Mouse (Mus musculus): ENCODE data around the gene Rnf17. TPM values are rescaled to one million over a fixed set of nuclear protein-coding genes. Genes with fewer than 3 reads are reported as not detected.

The Rnf17 gene
- polyA plus RNA-seq, 1 experiment = not detected

GRCm38 (mm10) chr14:56462729-56463128 lies 60.3 kb downstream of the Rnf17 start:
- TF ChIP-seq POLR2A (IDR thresholded peaks at IDR 0.05; ENCODE audit: insufficient read depth, low read depth, low read length) (no peak), CTCF (IDR thresholded peaks at IDR 0.05; ENCODE audit: insufficient read depth, low read depth, low read length) (no peak)
- Histone ChIP-seq H3K4me1 (ENCODE audit: control insufficient read depth, insufficient read depth, low read length) (no peaks in the 10 kb centered on the region), H3K4me3 (ENCODE audit: insufficient read depth, low read depth, low read length) (no peak overlapping the region), H3K27ac (ENCODE audit: insufficient read depth, low read depth, low read length) (no peak overlapping the region)
- 89% methylated on average over 1 of the region's 1 CpGs for WGBS

DNA sequence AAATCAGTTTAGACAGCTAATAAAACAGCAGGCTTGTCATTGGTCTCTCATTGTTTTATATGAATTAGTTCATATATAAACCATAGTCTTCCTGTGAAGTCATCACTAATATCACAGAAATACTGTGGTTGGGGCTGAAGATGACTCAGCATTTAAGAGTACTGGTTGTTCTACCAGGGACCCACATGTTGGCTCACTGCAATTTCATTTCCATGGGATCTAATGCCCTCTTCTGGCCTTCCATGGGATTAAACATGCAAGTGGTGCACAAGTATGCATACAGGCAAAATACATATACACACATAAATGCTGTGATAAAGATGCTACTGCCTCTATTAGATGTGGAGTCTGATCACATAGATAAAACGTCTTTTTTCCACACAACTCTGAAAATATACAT lies 65.8 kb downstream of the Rnf17 start:
- no peaks in the 10 kb centered on the region for H3K4me1 ChIP-seq (ENCODE audit: control insufficient read depth, insufficient read depth, low read length)
- TF ChIP-seq POLR2A (IDR thresholded peaks at IDR 0.05; ENCODE audit: insufficient read depth, low read depth, low read length) (no peak), CTCF (IDR thresholded peaks at IDR 0.05; ENCODE audit: insufficient read depth, low read depth, low read length) (no peak)
- H3K4me3 ChIP-seq (ENCODE audit: insufficient read depth, low read depth, low read length) = no peak overlapping the region
- H3K27ac ChIP-seq (ENCODE audit: insufficient read depth, low read depth, low read length) = no peak overlapping the region
- WGBS = 45% methylated on average over 1 of the region's 1 CpGs

GRCm38 (mm10) chr14:56489806-56490205 lies 87.4 kb downstream of the Rnf17 start:
- Histone ChIP-seq H3K4me3 (ENCODE audit: insufficient read depth, low read depth, low read length) (no peak overlapping the region), H3K27ac (ENCODE audit: insufficient read depth, low read depth, low read length) (no peak overlapping the region), H3K4me1 (ENCODE audit: control insufficient read depth, insufficient read depth, low read length) (no peaks in the 10 kb centered on the region)
- TF ChIP-seq POLR2A (IDR thresholded peaks at IDR 0.05; ENCODE audit: insufficient read depth, low read depth, low read length) (no peak), CTCF (IDR thresholded peaks at IDR 0.05; ENCODE audit: insufficient read depth, low read depth, low read length) (no peak)

DNA sequence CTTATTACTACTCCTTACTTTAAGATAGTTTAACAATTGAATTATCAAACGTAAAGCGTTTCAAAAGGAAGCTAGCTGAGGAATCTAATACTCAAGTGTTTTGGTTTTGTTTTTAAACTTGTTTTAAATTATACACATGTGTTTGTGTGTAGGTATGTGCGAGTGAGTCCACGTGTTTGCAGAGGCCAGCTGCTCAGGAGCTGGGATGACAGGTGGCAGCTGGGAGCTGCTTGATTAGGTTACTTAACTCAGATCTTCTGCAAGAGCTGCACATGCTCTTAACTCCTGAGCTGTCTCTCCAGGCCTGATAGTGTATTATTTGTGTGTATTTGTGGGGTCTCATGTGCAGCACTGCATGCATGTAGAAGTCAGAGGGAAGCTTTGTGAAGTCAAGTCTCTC lies 100.0 kb downstream of the Rnf17 start:
- H3K4me3 ChIP-seq (ENCODE audit: insufficient read depth, low read depth, low read length) = no peak overlapping the region
- TF ChIP-seq CTCF (IDR thresholded peaks at IDR 0.05; ENCODE audit: insufficient read depth, low read depth, low read length) (no peak), POLR2A (IDR thresholded peaks at IDR 0.05; ENCODE audit: insufficient read depth, low read depth, low read length) (no peak)
- no peaks in the 10 kb centered on the region for H3K4me1 ChIP-seq (ENCODE audit: control insufficient read depth, insufficient read depth, low read length)
- H3K27ac ChIP-seq (ENCODE audit: insufficient read depth, low read depth, low read length) = no peak overlapping the region
- WGBS = 81% methylated on average over 4 of the region's 4 CpGs

- 71% methylated on average over 3 of the region's 3 CpGs for WGBS
- Histone ChIP-seq H3K4me3 (ENCODE audit: insufficient read depth, low read depth, low read length) (no peak overlapping the region), H3K4me1 (ENCODE audit: control insufficient read depth, insufficient read depth, low read length) (no peaks in the 10 kb centered on the region), H3K27ac (ENCODE audit: insufficient read depth, low read depth, low read length) (no peak overlapping the region)
- no peak for TF ChIP-seq POLR2A (IDR thresholded peaks at IDR 0.05; ENCODE audit: insufficient read depth, low read depth, low read length)
- no peak for TF ChIP-seq CTCF (IDR thresholded peaks at IDR 0.05; ENCODE audit: insufficient read depth, low read depth, low read length)
Observed at GRCm38 (mm10) chr14:56506743-56507142, 104.4 kb downstream of the Rnf17 start.

DNA sequence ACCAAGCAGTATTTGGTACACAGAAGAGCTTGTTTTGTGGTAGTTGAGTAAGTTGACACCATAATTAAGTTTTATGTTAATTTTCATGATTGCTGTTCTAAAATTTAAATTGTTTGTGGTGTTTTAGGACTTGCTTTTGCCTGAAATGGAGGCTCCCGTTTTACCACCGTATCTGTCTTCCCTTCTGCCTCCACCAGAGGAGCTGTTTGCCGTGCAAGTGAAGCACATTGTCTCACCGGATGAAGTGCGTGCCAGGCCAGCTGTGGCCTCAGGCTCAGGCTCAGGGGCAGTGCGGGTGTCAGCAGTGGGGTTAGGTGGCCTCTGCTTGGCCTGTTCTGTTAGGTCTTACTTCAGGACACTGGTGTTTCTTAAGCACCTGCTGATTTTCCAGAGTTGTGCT lies 109.7 kb downstream of the Rnf17 start:
- H3K4me1 ChIP-seq (ENCODE audit: control insufficient read depth, insufficient read depth, low read length) = no peaks in the 10 kb centered on the region
- H3K27ac ChIP-seq (ENCODE audit: insufficient read depth, low read depth, low read length) = no peak overlapping the region
- WGBS = 36% methylated on average over 6 of the region's 6 CpGs
- TF ChIP-seq POLR2A (IDR thresholded peaks at IDR 0.05; ENCODE audit: insufficient read depth, low read depth, low read length) = no peak
- TF ChIP-seq CTCF (IDR thresholded peaks at IDR 0.05; ENCODE audit: insufficient read depth, low read depth, low read length) = peak; percentile 34; the same call in 1 of the 2 replicates
- no peak overlapping the region for H3K4me3 ChIP-seq (ENCODE audit: insufficient read depth, low read depth, low read length)

GRCm38 (mm10) chr14:56514775-56515174 lies 112.4 kb downstream of the Rnf17 start:
- Histone ChIP-seq H3K4me1 (ENCODE audit: control insufficient read depth, insufficient read depth, low read length) (no peaks in the 10 kb centered on the region), H3K27ac (ENCODE audit: insufficient read depth, low read depth, low read length) (no peak overlapping the region), H3K4me3 (ENCODE audit: insufficient read depth, low read depth, low read length) (no peak overlapping the region)
- 87% methylated on average over 2 of the region's 2 CpGs for whole genome bisulfite sequencing
- TF ChIP-seq CTCF (IDR thresholded peaks at IDR 0.05; ENCODE audit: insufficient read depth, low read depth, low read length) (no peak), POLR2A (IDR thresholded peaks at IDR 0.05; ENCODE audit: insufficient read depth, low read depth, low read length) (no peak)

DNA sequence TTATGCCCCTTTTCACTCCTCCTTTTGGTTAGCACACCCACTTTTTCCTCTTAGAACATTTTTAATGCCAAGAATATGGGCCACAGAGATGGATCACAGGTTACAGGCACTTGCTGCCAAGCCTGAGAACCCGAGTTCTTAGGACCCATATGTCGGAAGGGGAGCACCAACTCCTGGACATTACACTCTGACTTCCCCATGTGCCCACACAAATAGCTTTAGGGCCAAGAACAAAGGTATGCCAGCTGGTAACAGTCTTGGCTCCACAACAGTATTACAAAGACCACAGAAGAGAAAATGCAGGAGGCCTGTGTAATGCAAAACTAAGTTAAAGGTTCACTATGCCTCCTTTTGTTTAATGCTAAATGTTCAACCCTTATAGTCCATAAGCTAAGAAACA lies 128.4 kb downstream of the Rnf17 start:
- Histone ChIP-seq H3K27ac (ENCODE audit: insufficient read depth, low read depth, low read length) (no peak overlapping the region), H3K4me3 (ENCODE audit: insufficient read depth, low read depth, low read length) (no peak overlapping the region), H3K4me1 (ENCODE audit: control insufficient read depth, insufficient read depth, low read length) (no peaks in the 10 kb centered on the region)
- no peak for TF ChIP-seq POLR2A (IDR thresholded peaks at IDR 0.05; ENCODE audit: insufficient read depth, low read depth, low read length)
- no peak for TF ChIP-seq CTCF (IDR thresholded peaks at IDR 0.05; ENCODE audit: insufficient read depth, low read depth, low read length)
- 76% methylated on average over 2 of the region's 2 CpGs for WGBS

GRCm38 (mm10) chr14:56544946-56545345 lies 142.6 kb downstream of the Rnf17 start:
- Histone ChIP-seq H3K27ac (ENCODE audit: insufficient read depth, low read depth, low read length) (no peak overlapping the region), H3K4me1 (ENCODE audit: control insufficient read depth, insufficient read depth, low read length) (no peaks in the 10 kb centered on the region), H3K4me3 (ENCODE audit: insufficient read depth, low read depth, low read length) (no peak overlapping the region)
- TF ChIP-seq CTCF (IDR thresholded peaks at IDR 0.05; ENCODE audit: insufficient read depth, low read depth, low read length) (no peak), POLR2A (IDR thresholded peaks at IDR 0.05; ENCODE audit: insufficient read depth, low read depth, low read length) (no peak)
- WGBS = 91% methylated on average over 1 of the region's 1 CpGs

DNA sequence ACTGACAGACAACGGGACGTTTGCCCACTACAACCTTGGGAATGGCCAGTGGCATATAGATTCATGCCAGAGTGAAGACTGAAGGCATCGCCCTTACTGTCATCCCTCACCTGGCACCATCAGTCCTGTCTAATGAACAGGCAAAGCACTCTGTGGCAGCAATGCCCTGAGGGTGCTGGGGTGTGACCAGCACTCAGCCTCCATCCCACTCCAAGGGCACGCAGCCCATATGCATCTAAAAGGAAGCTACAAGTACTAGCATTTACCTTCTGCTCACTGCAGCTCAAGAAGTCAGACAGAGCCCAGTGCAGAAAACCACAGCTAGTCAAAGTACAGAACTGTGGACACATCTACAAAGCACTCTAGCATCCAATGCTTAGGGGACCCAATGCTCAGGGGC lies 143.1 kb downstream of the Rnf17 start:
- WGBS = 95% methylated on average over 4 of the region's 4 CpGs
- TF ChIP-seq POLR2A (IDR thresholded peaks at IDR 0.05; ENCODE audit: insufficient read depth, low read depth, low read length) (no peak), CTCF (IDR thresholded peaks at IDR 0.05; ENCODE audit: insufficient read depth, low read depth, low read length) (no peak)
- H3K4me3 ChIP-seq (ENCODE audit: insufficient read depth, low read depth, low read length) = no peak overlapping the region
- no peaks in the 10 kb centered on the region for H3K4me1 ChIP-seq (ENCODE audit: control insufficient read depth, insufficient read depth, low read length)
- H3K27ac ChIP-seq (ENCODE audit: insufficient read depth, low read depth, low read length) = no peak overlapping the region
